Mouse (Mus musculus) forebrain, postnatal 0 days (tissue): ENCODE measurements around the gene Dhx30. TPM values are rescaled to one million over a fixed set of nuclear protein-coding genes. Genes with fewer than 3 reads are reported as not detected.

Source experiments
- ATAC-seq: fragments of 200-750 bp; cut with Nextera tagmentation; 2 replicates; pipeline ENCODE4 v1.8.0; 2017; ENCODE audit warnings: mild to moderate bottlenecking, moderate library complexity
- DNase-seq: peaks from one replicate; pipeline ENCODE4 v3.0.0-alpha.2; 2015
- H3K27ac ChIP-seq: fragments of 300-500 bp; sonication (generic); 2 replicates; pipeline ENCODE4 v1.5.1; 2014; ENCODE audit warnings: low read depth, mild to moderate bottlenecking, antibody characterized with exemption, low read length, moderate library complexity, mixed read lengths
- H3K27me3 ChIP-seq: fragments of 300-500 bp; sonication (generic); 2 replicates; pipeline ENCODE4 v1.6.1; 2014; ENCODE audit warnings: mild to moderate bottlenecking, low read length, mixed read lengths; ENCODE audit not compliant: insufficient read depth
- H3K36me3 ChIP-seq: fragments of 300-500 bp; sonication (generic); 2 replicates; pipeline ENCODE4 v1.6.1; 2014; ENCODE audit warnings: mild to moderate bottlenecking, moderate library complexity; ENCODE audit not compliant: insufficient read depth
- H3K4me1 ChIP-seq: fragments of 300-500 bp; sonication (generic); 2 replicates; pipeline ENCODE4 v1.6.1; 2014; ENCODE audit warnings: antibody characterized with exemption; ENCODE audit not compliant: insufficient read depth
- H3K4me2 ChIP-seq: fragments of 300-500 bp; sonication (generic); 2 replicates; pipeline ENCODE4 v1.6.1; 2014; ENCODE audit warnings: low read depth, mild to moderate bottlenecking, moderate library complexity
- H3K4me3 ChIP-seq: fragments of 300-500 bp; sonication (generic); 2 replicates; pipeline ENCODE4 v1.5.1; 2014; ENCODE audit warnings: low read depth, low read length, mixed read lengths
- H3K9ac ChIP-seq: fragments of 300-500 bp; sonication (generic); 2 replicates; pipeline ENCODE4 v1.6.1; 2014; ENCODE audit warnings: mild to moderate bottlenecking
- H3K9me3 ChIP-seq: fragments of 300-500 bp; sonication (generic); 2 replicates; pipeline ENCODE4 v1.6.1; 2016; ENCODE audit warnings: low read length
- CTCF ChIP-seq: sonication (generic); IDR thresholded peaks from 2 replicates; pipeline ENCODE4 v1.5.1; 2016; ENCODE audit warnings: antibody characterized with exemption, control low read depth, low read depth
- WGBS: fragments of 180-500 bp; shearing (Covaris S2); extraction: QIAGEN DNeasy Blood & Tissue Kit; methylation state at CpG from one replicate; pipeline ENCODE4 v1.1.7; 2014; 5-methylcytosine and 5-hydroxymethylcytosine counted together
- polyA plus RNA-seq: library from polyadenylated mRNA; unstranded; fragments of >200 nt; fragmentation: Nextera tagmentation; extraction: Ambion mirVana; gene quantifications from 2 replicates; pipeline ENCODE4 v1.2.1, GENCODE M21; 2015
- total RNA-seq: library from RNA; depleted of rRNA; stranded (reverse); fragments of >200 nt; gene quantifications from 2 replicates; pipeline ENCODE4 v1.2.3, GENCODE M21; 2014

The Dhx30 gene
- total and polyA plus RNA-seq, 2 experiments from 2014 or later: 117 to 156 TPM

GRCm38 (mm10) chr9:110057200-110057599 is 60.4 kb downstream of the Dhx30 start:
- no peaks in the 10 kb centered on the region for H3K27me3 ChIP-seq
- H3K4me1 ChIP-seq: peaks cover 22% of the 10 kb centered on the region; the same call in 1 of the 2 replicates
- no peak overlapping the region for H3K4me3 ChIP-seq
- H3K36me3 ChIP-seq: no peaks in the 10 kb centered on the region
- no peaks in the 10 kb centered on the region for H3K9me3 ChIP-seq
- TF ChIP-seq CTCF: no peak
- DNase-seq (no peak), ATAC-seq (no peak)
- whole genome bisulfite sequencing: 97% methylated on average over 1 of the region's 1 CpGs
- no peak overlapping the region for H3K9ac ChIP-seq
- no peak overlapping the region for H3K27ac ChIP-seq
- no peak overlapping the region for H3K4me2 ChIP-seq

- no peaks in the 10 kb centered on the region for H3K9me3 ChIP-seq
- ATAC-seq: no peak
- 0 out of 2 replicates have a peak overlapping the region, but pooled peaks have one; percentile 43 for H3K27ac ChIP-seq
- H3K4me1 ChIP-seq: peaks cover 30% of the 10 kb centered on the region
- peak overlapping the region; percentile 29 for H3K9ac ChIP-seq
- TF ChIP-seq CTCF: no peak
- peak overlapping the region; percentile 51 for H3K4me3 ChIP-seq
- peak overlapping the region; percentile 76 for H3K4me2 ChIP-seq
- H3K27me3 ChIP-seq: no peaks in the 10 kb centered on the region
- WGBS: 38% methylated on average over 3 of the region's 3 CpGs
- H3K36me3 ChIP-seq: no peaks in the 10 kb centered on the region
- DNase-seq: peak; percentile 8
These were observed 62.8 kb downstream of the Dhx30 start for GRCm38 (mm10) chr9:110054781-110055180.

GRCm38 (mm10) chr9:110054080-110054421 is 63.6 kb downstream of the Dhx30 start:
- Histone ChIP-seq H3K9me3 (no peaks in the 10 kb centered on the region), H3K9ac (peak overlapping the region; percentile 29), H3K4me1 (peaks cover 30% of the 10 kb centered on the region), H3K27ac (peak overlapping the region; percentile 87), H3K4me2 (peak overlapping the region; percentile 76), H3K4me3 (peak overlapping the region; percentile 51), H3K27me3 (no peaks in the 10 kb centered on the region), H3K36me3 (no peaks in the 10 kb centered on the region)
- ATAC-seq (peak; percentile 26; the same call in 1 of the 2 replicates), DNase-seq (no peak)
- no peak for TF ChIP-seq CTCF
- WGBS: 13% methylated on average over 2 of the region's 2 CpGs

DNA sequence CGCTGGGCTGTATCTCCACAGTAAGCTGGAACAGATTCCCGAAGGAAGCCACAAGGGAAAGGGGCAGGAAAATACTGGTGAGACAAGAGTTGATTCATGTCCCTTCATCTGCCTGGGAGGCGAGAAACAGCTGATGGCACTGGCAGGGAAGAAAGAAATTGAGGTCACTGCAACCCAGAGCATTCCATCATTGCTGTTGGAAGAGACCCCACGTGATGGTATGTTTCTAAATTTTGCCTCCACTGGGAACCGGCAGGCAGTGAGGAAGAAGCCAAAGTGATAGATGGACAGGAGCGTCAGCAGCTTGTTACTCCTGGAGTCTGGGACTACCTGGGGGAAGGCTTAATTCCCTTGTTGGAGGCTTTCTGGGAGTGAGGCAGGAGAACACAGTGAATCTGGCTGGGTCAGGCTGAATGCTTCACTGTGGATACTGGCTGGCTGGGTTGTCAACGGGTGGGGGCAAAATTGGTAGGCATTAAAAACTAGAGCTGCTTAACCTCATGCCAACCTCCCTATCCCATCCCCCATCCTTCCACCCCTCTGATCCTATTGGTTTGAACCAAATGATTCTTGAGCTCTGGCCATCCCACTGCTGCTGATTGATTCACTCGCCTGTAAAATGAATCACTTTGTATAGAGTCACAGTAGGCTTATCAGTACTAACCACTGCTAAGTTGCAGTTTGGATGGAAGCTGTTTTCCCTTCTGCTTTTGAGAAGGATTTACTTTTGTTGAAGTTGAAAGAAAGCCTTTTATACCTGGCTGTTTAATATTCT is 64.1 kb downstream of the Dhx30 start:
- TF ChIP-seq CTCF: no peak
- Histone ChIP-seq H3K9ac (peak overlapping the region; percentile 71), H3K4me2 (peak overlapping the region; percentile 76), H3K4me3 (peak overlapping the region; percentile 51), H3K27me3 (no peaks in the 10 kb centered on the region), H3K27ac (peak overlapping the region; percentile 87), H3K9me3 (no peaks in the 10 kb centered on the region), H3K4me1 (peaks cover 30% of the 10 kb centered on the region), H3K36me3 (no peaks in the 10 kb centered on the region)
- 12% methylated on average over 8 of the region's 8 CpGs for WGBS
- DNase-seq (peak; percentile 72), ATAC-seq (peak; percentile 74)

- WGBS: 50% methylated on average over 4 of the region's 4 CpGs
- H3K36me3 ChIP-seq: no peaks in the 10 kb centered on the region
- peak overlapping the region; percentile 87 for H3K27ac ChIP-seq
- H3K9me3 ChIP-seq: no peaks in the 10 kb centered on the region
- no peak for TF ChIP-seq CTCF
- H3K4me3 ChIP-seq: peak overlapping the region; percentile 51
- no peak for DNase-seq
- H3K27me3 ChIP-seq: no peaks in the 10 kb centered on the region
- peak overlapping the region; percentile 76 for H3K4me2 ChIP-seq
- H3K4me1 ChIP-seq: peaks cover 30% of the 10 kb centered on the region
- peak; percentile 7; the same call in 1 of the 2 replicates for ATAC-seq
- H3K9ac ChIP-seq: peak overlapping the region; percentile 71
These were observed 64.7 kb downstream of the Dhx30 start for GRCm38 (mm10) chr9:110052951-110053304.

GRCm38 (mm10) chr9:110051869-110052661 is 65.6 kb downstream of the Dhx30 start:
- DNase-seq (peak; percentile 82), ATAC-seq (peak; percentile 63)
- H3K4me2 ChIP-seq: peak overlapping the region; percentile 76
- peak overlapping the region; percentile 71 for H3K9ac ChIP-seq
- H3K27me3 ChIP-seq: no peaks in the 10 kb centered on the region
- no peaks in the 10 kb centered on the region for H3K9me3 ChIP-seq
- peaks cover 30% of the 10 kb centered on the region for H3K4me1 ChIP-seq
- no peaks in the 10 kb centered on the region for H3K36me3 ChIP-seq
- TF ChIP-seq CTCF: no peak
- peak overlapping the region; percentile 51 for H3K4me3 ChIP-seq
- H3K27ac ChIP-seq: peak overlapping the region; percentile 87
- WGBS: 6% methylated on average over 23 of the region's 23 CpGs

GRCm38 (mm10) chr9:110051184-110051583 is 66.4 kb downstream of the Dhx30 start:
- Histone ChIP-seq H3K36me3 (no peaks in the 10 kb centered on the region), H3K27ac (peak overlapping the region; percentile 64), H3K9me3 (no peaks in the 10 kb centered on the region), H3K9ac (peak overlapping the region; percentile 71; the same call in 1 of the 2 replicates), H3K4me2 (peak overlapping the region; percentile 76), H3K4me1 (peaks cover 30% of the 10 kb centered on the region), H3K4me3 (0 out of 2 replicates have a peak overlapping the region, but pooled peaks have one; percentile 51), H3K27me3 (no peaks in the 10 kb centered on the region)
- TF ChIP-seq CTCF: no peak
- DNase-seq: peak; percentile 26
- no peak for ATAC-seq
